Mouse (Mus musculus): ENCODE measurements around the gene C130026I21Rik.
A peak's percentile ranks its signal among the peaks of the same experiment; 100 is the strongest.
"Not testable (repeated sequence)": the region's sequence is repeated elsewhere in the genome, so short reads cannot be mapped to it uniquely, and the experiment has no call there.

The C130026I21Rik gene

DNA sequence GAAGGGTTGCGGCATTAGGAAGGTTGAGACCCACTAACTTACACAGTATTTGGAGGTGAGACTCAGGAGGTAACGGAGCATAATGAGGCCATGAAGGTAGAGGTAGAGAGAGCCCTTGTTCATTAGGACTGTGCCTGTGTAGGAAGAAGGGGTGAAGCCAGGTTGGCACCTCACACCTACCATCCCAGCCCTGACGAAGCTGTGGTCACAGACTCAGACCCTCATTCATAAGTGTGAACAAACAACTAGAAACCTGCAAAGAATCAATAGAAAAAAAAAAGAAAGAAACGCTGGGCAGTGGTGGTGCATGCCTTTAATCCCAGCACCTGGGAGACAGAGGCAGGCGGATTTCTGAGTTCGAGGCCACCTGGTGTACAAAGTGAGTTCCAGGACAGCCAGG lies 152.0 kb downstream of the C130026I21Rik start:
- DNase-seq (ENCODE audit: low spot score): peak; percentile 36

DNA sequence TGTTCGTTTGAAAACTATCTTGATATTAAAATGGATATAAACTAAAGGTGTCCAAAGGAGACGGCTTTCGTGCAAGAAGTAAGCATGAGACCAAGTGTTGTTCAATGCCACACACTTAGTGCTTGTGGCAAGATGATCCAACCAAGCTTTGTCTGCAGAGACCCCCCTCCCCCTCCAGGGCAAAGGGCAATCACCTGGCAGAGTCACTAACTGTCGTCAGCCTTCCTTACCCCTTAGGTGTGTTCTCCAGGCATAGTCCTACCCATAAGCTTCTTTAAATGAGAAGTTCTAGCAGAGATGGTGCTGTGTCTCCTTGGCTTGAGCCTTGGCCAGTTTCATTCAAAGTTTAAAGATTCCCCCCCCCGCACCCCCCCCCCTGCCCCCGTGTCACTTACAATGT lies 152.8 kb downstream of the C130026I21Rik start:
- peak; percentile 43 for DNase-seq (ENCODE audit: low spot score)

DNA sequence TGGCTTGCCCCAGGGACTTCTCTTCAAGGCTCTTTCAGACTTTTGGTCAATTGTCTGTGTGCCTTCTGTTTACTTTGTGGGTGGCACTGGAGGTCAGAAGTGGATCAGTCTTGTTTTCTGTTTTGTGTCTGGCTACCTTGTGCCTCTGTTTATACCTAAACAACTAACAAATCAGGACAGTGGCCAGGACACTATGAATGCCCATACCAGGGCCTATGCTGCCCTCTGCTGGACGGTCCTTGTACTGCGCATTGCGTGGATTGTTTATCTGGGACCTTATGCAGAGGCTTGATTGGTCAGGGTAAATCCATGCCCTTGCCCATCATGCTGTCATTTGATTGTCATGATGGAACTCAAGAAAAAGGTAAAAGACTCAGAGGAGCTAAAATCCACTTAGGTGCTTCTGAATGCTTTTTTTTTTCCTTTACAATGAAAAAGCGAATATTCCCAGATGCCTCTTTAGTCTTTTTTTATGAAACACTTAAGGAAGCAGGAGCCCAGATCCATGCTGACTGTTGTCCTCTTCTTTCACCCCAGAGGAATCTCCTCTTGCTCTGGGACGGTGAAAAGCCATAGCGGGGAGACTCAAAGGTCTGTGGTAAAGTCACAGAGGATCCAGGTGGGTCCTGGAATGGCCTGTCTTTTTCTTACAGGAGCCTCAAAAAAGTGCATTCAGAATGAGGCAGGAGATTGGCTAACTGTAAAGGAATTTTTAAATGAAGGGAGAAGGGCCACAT lies 155.5 kb downstream of the C130026I21Rik start:
- peak; percentile 55 for DNase-seq (ENCODE audit: low spot score)

- DNase-seq (ENCODE audit: low spot score): peak; percentile 38
These were observed 156.3 kb downstream of the C130026I21Rik start for GRCm38 (mm10) chr1:85114078-85114477.

GRCm38 (mm10) chr1:85112889-85113288 lies 157.5 kb downstream of the C130026I21Rik start:
- not testable (repeated sequence) for DNase-seq (ENCODE audit: low spot score)

GRCm38 (mm10) chr1:85112266-85112665 lies 158.1 kb downstream of the C130026I21Rik start:
- DNase-seq (ENCODE audit: low spot score): not testable (repeated sequence)

DNA sequence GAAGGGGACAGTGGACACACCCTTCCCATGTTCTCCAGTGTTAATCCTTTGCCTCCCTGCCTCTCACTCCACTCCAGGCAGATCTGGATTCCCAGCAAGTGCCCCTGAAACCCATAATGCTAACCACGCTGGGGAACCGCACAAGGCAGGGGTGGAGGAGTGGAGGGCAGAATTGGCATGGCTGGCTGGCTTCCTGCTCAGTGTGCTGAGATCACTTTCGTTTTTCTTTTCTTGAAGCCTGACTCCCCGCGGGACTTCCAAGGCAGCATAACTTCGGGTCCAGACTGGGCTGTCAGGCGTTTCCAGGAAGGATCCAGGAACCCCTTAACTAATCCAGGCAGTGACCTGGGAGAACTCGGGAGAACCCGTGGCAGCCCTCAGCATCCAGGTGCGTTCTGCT lies 158.8 kb downstream of the C130026I21Rik start:
- DNase-seq (ENCODE audit: low spot score): peak; percentile 53

DNA sequence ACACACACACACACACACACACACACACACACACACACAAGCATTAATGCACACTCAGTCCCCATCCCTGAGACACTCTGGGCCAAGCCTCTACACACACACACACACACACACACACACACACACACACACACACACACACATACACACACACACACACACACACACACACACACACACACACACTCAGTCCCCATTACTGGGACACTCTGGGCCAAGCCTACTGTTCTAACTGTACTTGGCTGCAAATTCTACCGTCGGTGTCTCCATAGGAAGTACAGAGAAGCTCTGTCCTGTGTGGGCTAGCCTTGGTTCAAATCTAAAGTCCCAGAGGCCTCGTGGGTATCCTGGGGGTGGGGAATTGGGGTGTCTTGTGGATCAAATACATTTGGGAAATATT lies 159.5 kb downstream of the C130026I21Rik start:
- peak; percentile 39 for DNase-seq (ENCODE audit: low spot score)

GRCm38 (mm10) chr1:85109753-85110152 lies 160.6 kb downstream of the C130026I21Rik start, which contains the start of gene A530032D15Rik:
Gene A530032D15Rik (minus strand): TSS chr1:85109853.
- DNase-seq (ENCODE audit: low spot score): not testable (repeated sequence)

GRCm38 (mm10) chr1:85106013-85106412 lies 164.4 kb downstream of the C130026I21Rik start:
- DNase-seq (ENCODE audit: low spot score): peak; percentile 37

- peak; percentile 47 for DNase-seq (ENCODE audit: low spot score)
These were observed 165.0 kb downstream of the C130026I21Rik start for GRCm38 (mm10) chr1:85105336-85105735.

DNA sequence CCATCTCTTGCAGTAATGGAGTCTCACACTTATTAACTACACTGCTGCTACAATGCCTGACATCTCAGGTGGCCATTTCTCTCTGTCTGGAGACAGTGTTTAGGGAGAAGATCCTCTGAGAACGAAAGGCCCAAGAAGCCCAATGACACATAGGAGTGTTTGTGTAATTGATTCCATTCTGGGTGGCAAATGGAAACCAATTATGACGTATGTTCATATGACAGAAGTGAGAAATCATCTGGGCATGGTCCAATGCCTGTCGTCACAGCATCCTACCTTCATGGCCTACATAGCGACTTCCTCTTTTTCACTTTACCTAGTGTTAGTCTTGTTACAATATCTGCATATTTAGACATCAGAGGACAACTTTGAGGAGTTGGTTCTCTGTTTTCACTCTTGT lies 168.6 kb downstream of the C130026I21Rik start:
- DNase-seq (ENCODE audit: low spot score): not testable (repeated sequence)

DNA sequence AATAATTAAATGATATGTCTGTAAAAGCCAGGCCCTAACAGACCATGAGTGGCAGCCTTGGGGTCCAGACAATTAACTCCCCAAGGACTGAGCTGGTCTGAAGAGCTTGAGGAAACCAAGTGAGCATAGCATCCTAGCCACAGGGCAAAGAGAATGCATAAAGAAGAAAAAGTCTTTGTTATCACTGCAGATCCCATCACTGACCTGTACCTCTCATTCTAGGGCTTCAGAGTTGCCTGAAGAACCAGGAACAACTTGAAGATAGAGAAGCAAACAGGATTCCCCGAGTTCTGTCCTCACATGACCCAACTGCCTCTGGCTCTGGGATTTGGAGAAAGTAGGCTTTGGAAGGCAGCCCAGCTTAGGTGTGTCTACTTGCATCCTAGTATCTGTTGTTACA lies 170.5 kb downstream of the C130026I21Rik start, which contains the start of gene Gm10553:
TSS of gene Gm10553 (plus strand) at position 301 of the 400 bp plus-strand sequence.
- DNase-seq (ENCODE audit: low spot score): not testable (repeated sequence)

DNA sequence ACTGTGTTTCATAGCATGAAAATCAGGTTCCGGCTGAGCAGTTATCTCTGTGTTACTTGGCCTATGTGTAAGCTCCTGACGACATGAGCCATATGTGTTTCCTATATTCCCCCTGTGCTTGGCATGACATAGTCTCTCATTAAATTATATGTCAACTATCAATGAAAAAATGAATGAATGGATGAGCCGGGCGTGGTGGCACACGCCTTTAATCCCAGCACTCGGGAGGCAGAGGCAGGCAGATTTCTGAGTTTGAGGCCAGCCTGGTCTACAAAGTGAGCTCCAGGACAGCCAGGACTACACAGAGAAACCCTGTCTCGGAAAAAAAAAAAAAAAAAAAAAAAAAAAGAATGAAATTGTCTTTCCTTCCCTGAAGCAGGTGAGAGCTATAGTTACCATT lies 171.3 kb downstream of the C130026I21Rik start:
- DNase-seq (ENCODE audit: low spot score): peak; percentile 38

- DNase-seq (ENCODE audit: low spot score): not testable (repeated sequence)
These were observed 177.3 kb downstream of the C130026I21Rik start for GRCm38 (mm10) chr1:85093011-85093572.

DNA sequence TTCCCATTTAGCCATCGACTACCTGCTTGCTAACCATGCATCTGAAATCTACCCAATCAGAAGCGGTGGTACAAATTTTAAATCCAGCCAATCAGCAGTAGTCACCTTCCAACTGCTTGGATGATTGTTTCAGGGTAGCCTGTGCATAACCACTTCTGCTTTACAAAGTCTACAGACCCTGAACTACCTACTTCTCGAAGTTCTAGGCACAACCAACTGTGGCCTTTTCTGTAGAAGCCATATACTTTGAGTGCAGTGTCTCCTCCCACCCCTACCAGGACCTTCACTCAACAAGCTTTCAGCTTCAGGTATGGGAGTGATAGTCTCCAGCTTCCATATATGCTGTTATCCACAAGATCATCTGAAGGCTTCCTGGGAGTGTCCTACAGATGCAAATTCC lies 178.2 kb downstream of the C130026I21Rik start:
- DNase-seq (ENCODE audit: low spot score): not testable (repeated sequence)

DNA sequence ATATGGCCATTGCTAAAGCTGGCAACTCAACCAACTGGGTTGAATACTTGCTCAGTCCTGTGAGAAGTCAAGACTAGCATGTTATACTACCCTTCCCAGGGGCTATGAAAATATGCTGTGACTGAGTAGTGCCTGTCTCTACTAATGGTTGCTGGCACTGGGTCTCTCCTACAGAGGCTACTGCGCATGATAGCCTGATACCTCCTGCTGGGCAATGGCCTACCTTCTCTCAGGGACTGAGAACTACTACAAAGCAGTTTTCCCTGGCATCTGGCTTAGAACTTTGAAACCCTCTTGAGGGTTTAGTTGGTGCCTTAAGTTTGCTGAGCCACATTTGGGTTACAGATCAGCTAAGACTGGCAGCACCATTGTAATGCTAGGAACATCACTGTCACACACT lies 184.2 kb downstream of the C130026I21Rik start:
- not testable (repeated sequence) for DNase-seq (ENCODE audit: low spot score)

DNA sequence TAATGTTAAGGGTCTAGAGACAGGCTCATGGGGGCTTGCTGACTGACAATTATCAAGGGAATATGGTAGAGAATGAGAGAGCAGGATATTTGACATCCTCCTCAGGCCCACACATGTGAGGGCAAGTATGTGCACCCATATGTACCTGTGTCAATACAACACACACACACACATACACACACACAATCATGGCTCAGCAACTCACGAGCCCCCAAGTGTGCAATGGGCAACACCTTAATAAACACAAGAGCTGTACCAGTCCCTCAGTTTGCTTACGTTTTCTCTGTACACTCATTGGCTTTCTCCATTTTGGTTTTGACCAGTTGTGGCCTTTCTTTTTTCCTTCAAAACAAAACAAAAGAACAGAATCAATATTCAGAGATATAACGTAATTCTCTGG lies 185.6 kb downstream of the C130026I21Rik start:
- DNase-seq (ENCODE audit: low spot score): not testable (repeated sequence)

- DNase-seq (ENCODE audit: low spot score): not testable (repeated sequence)
These were observed 197.3 kb downstream of the C130026I21Rik start for GRCm38 (mm10) chr1:85073099-85073498.

- not testable (repeated sequence) for DNase-seq (ENCODE audit: low spot score)
These were observed 198.7 kb downstream of the C130026I21Rik start for GRCm38 (mm10) chr1:85071690-85072089.

GRCm38 (mm10) chr1:85035801-85036200 lies 234.6 kb downstream of the C130026I21Rik start:
- not testable (repeated sequence) for DNase-seq (ENCODE audit: low spot score)

GRCm38 (mm10) chr1:85034394-85034793 lies 236.0 kb downstream of the C130026I21Rik start:
- DNase-seq (ENCODE audit: low spot score): not testable (repeated sequence)

- DNase-seq (ENCODE audit: low spot score): not testable (repeated sequence)
These were observed 236.8 kb downstream of the C130026I21Rik start for GRCm38 (mm10) chr1:85033616-85034015.

All from testis, postnatal 10 days (tissue).